In the genomic region with DNA sequence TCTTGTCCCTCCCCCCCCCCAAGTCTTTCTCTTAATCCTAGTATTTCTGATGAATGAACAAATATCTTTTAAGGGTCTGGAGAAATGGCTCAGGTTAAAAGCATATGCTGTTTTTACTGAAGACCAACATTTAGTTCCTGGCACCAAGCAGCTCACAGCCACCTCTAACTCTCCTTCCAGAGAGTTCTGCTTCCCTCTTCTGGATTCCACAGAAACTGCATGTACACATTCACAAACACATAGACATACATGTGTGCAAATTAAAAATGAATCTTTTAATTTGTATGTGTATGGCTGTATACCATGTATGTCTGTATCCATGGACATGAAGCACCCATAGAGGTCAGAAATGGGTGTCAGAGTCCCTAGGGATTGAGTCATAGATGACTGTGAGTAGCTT, we compare ENCODE assay signal across 11 mouse cellular contexts.
DNase-seq lines count a peak whose midpoint lies in the region; ATAC-seq and TF ChIP-seq lines count a peak whose summit lies in the region.
"Had no signal": no experiment of that assay in that cellular context is flagged by ENCODE, and none has a peak within 500 bp of the region (broad histone marks: within the 10 kb centered on the region; RNA-seq: fewer than 3 reads in every experiment).

No protein-coding gene starts in this region.

- H3K9ac ChIP-seq in forebrain, postnatal 0 days = no peak overlapping the region

- peak; percentile 61 for TF ChIP-seq CTCF in forebrain, postnatal 0 days (IDR thresholded peaks at IDR 0.05; ENCODE audit: low read depth)
- TF ChIP-seq CTCF in layer of hippocampus, adult 2 months (conservative IDR thresholded peaks at IDR 0.05) = peak; percentile 74

- H3K36me3 ChIP-seq in forebrain, postnatal 0 days (ENCODE audit: insufficient read depth) = no peaks in the 10 kb centered on the region
- H3K36me3 ChIP-seq in forebrain, embryonic 10.5 days (replicated peaks) = no peaks in the 10 kb centered on the region

- ATAC-seq in forebrain, postnatal 0 days = no peak
- ATAC-seq in monocyte, adult 5-6 weeks (replicated peaks; ENCODE audit: insufficient number of reproducible peaks, low FRiP score, low TSS enrichment, poor library complexity, severe bottlenecking) = no peak
- ATAC-seq: CD4-positive, CD25-positive, alpha-beta regulatory T cell, adult 4 months had no signal

- H3K4me3 ChIP-seq in forebrain, postnatal 0 days (ENCODE audit: low read depth, low read length) = no peak overlapping the region
- H3K4me3 ChIP-seq in forebrain, embryonic 10.5 days = no peak overlapping the region
- no peak overlapping the region for H3K4me3 ChIP-seq in layer of hippocampus, adult 2 months

- H3K27me3 ChIP-seq in forebrain, postnatal 0 days (ENCODE audit: insufficient read depth, low read length) = no peaks in the 10 kb centered on the region
- no peaks in the 10 kb centered on the region for H3K27me3 ChIP-seq in forebrain, embryonic 10.5 days (ENCODE audit: poor library complexity, severe bottlenecking)

- H3K27ac ChIP-seq in forebrain, postnatal 0 days (ENCODE audit: low read depth, low read length) = no peak overlapping the region
- H3K27ac ChIP-seq in forebrain, embryonic 10.5 days = no peak overlapping the region
- no peak overlapping the region for H3K27ac ChIP-seq in layer of hippocampus, adult 2 months

- H3K4me2 ChIP-seq in forebrain, postnatal 0 days (ENCODE audit: low read depth) = no peak overlapping the region

- H3K4me1 ChIP-seq in forebrain, postnatal 0 days (ENCODE audit: insufficient read depth) = no peaks in the 10 kb centered on the region
- no peaks in the 10 kb centered on the region for H3K4me1 ChIP-seq in forebrain, embryonic 10.5 days

- peak; percentile 31 for DNase-seq in forebrain, postnatal 0 days
- no peak for DNase-seq in forebrain, embryonic 10.5 days (ENCODE audit: extremely low spot score, low spot score)
- DNase-seq in layer of hippocampus, adult 2 months (ENCODE audit: low spot score in 2 of 2) = no peak
- no peak for DNase-seq in layer of hippocampus, postnatal 14 days (ENCODE audit: low spot score in 2 of 2)
- DNase-seq in 3T3-L1 (ENCODE audit: low read depth, low spot score) = peak; percentile 20
- DNase-seq in R1 (ENCODE audit: low read depth, low spot score) = peak; percentile 16
- no peak for DNase-seq in spleen, postnatal 36 days (ENCODE audit: low spot score in 2 of 2)
- DNase-seq: lung, adult 18-20 months; spleen, adult 18-20 months had no signal

- H3K9me3 ChIP-seq in forebrain, postnatal 0 days (ENCODE audit: low read length) = no peaks in the 10 kb centered on the region
- H3K9me3 ChIP-seq in forebrain, embryonic 10.5 days = no peaks in the 10 kb centered on the region

Comparison
In these comparisons a context has a peak if more than half of its experiments do, and no peak if none do; other contexts are left out.
1. DNase-seq: peak in forebrain, postnatal 0 days (single experiment), 3T3-L1 (single experiment) and R1 (single experiment); none in forebrain, embryonic 10.5 days (single experiment), layer of hippocampus, adult 2 months (0 of 2), layer of hippocampus, postnatal 14 days (0 of 2) and spleen, postnatal 36 days (0 of 2).